Mouse (Mus musculus) CD4-positive helper T cell, adult 2 months (primary cell): Measurements from ENCODE around the gene Poc1b.

ENCODE experiments used
- DNase-seq: peaks from one replicate; pipeline ENCODE4 v3.0.0-alpha.2; 2012; ENCODE audit warnings: low read depth, missing footprints, low spot score

The Poc1b gene

GRCm38 (mm10) chr10:99115471-99116236, 8.8 kb downstream of the Poc1b start:
- peak; percentile 26 for DNase-seq

GRCm38 (mm10) chr10:99116237-99116632, 9.4 kb downstream of the Poc1b start:
- DNase-seq = no peak

GRCm38 (mm10) chr10:99116650-99117615, 10.1 kb downstream of the Poc1b start:
- DNase-seq = peak; percentile 78

GRCm38 (mm10) chr10:99117876-99118275, 11.0 kb downstream of the Poc1b start:
- no peak for DNase-seq

- no peak for DNase-seq
Observed at GRCm38 (mm10) chr10:99118697-99119096, 11.9 kb downstream of the Poc1b start.

GRCm38 (mm10) chr10:99119471-99119870, 12.6 kb downstream of the Poc1b start:
- peak; percentile 33 for DNase-seq

GRCm38 (mm10) chr10:99126225-99126624, 19.4 kb downstream of the Poc1b start, which contains the start of gene Phxr2:
Gene Phxr2, minus strand, starts transcription at chr10:99126325.
- no peak for DNase-seq

- DNase-seq = peak; percentile 70
Observed at GRCm38 (mm10) chr10:99126954-99127353, 20.1 kb downstream of the Poc1b start.

- peak; percentile 58 for DNase-seq
Observed at GRCm38 (mm10) chr10:99127691-99128261, 20.9 kb downstream of the Poc1b start.

GRCm38 (mm10) chr10:99130611-99131010, 23.8 kb downstream of the Poc1b start:
- DNase-seq = no peak

- no peak for DNase-seq
Observed at GRCm38 (mm10) chr10:99131298-99131697, 24.5 kb downstream of the Poc1b start.

GRCm38 (mm10) chr10:99132189-99132588, 25.4 kb downstream of the Poc1b start:
- peak; percentile 39 for DNase-seq

GRCm38 (mm10) chr10:99132595-99133272, 25.9 kb downstream of the Poc1b start:
- no peak for DNase-seq

- DNase-seq = no peak
Observed at GRCm38 (mm10) chr10:99133321-99133875, 26.6 kb downstream of the Poc1b start.

GRCm38 (mm10) chr10:99136337-99136736, 29.5 kb downstream of the Poc1b start:
- DNase-seq = no peak

- no peak for DNase-seq
Observed at GRCm38 (mm10) chr10:99145611-99146010, 38.8 kb downstream of the Poc1b start.

GRCm38 (mm10) chr10:99146596-99146995, 39.8 kb downstream of the Poc1b start:
- DNase-seq = no peak

GRCm38 (mm10) chr10:99150016-99150415, 43.2 kb downstream of the Poc1b start:
- DNase-seq = no peak

- no peak for DNase-seq
Observed at GRCm38 (mm10) chr10:99151580-99151979, 44.7 kb downstream of the Poc1b start.

GRCm38 (mm10) chr10:99152063-99152462, 45.2 kb downstream of the Poc1b start:
- DNase-seq = peak; percentile 68

- DNase-seq = no peak
Observed at GRCm38 (mm10) chr10:99154635-99155034, 47.8 kb downstream of the Poc1b start.
